Mouse (Mus musculus): ENCODE data around the gene Bbox1. TPM values are rescaled to one million over a fixed set of nuclear protein-coding genes. Genes with fewer than 3 reads are reported as not detected.

Gene Bbox1
- 1.1 and 1.8 TPM in 2 replicates for polyA plus RNA-seq (2015; fragmentation: Nextera tagmentation; extraction: Ambion mirVana)

DNA sequence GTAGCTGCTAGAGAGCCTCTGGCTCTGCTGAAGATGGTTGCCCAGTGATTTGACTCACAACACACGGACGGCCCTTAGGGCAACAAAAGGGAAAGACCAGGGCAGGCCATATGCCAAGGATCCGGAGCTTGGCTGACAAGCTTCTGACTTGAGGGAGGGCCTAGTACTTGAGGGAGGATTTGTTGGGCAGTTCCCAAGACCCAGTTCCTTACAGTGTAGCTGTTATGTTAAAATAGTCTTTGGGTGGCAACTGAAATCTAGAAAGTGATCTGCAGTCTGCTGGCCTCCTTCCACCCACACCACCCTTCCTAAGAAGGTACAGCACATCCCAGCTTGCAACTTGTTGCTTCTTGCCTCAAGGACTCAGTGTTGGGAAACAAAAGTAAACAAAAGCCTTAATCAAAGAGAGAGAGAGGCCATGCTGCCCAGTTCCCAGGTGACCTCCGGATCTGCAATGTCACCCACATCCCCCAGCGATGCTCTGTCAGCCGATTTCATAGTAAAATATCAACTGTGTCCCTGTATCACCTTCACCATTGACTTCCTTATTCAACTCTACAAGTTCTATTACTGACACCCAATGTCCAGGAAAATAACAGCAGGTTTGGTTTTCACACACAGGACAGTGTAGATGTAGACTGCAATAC lies at the start of gene Bbox1:
Bbox1 (minus strand) TSS at position 52 of the 647 bp plus-strand sequence.
- H3K27me3 ChIP-seq (replicated peaks; ENCODE audit: insufficient read depth, low read length), result no peaks in the 10 kb centered on the region
- no peaks in the 10 kb centered on the region for H3K36me3 ChIP-seq (ENCODE audit: insufficient read depth, low read length)
- no peak within 1 kb of the TSS for H3K27ac ChIP-seq (ENCODE audit: low read length)
- H3K9ac ChIP-seq (replicated peaks; ENCODE audit: low read depth), result no peak within 1 kb of the TSS
- WGBS, result 58% methylated on average over 6 of the region's 6 CpGs
- H3K4me2 ChIP-seq (replicated peaks; ENCODE audit: low read depth, low read length), result no peak within 1 kb of the TSS
- DNase-seq (ENCODE audit: low spot score) (peak; percentile 12), ATAC-seq (no peak; the same call in 1 of the 2 replicates)
- H3K4me1 ChIP-seq (ENCODE audit: insufficient read depth, low read depth, low read length), result no peaks in the 10 kb centered on the region
- H3K4me3 ChIP-seq (ENCODE audit: low read depth, low read length), result no peak within 1 kb of the TSS
- TF ChIP-seq CTCF (IDR thresholded peaks at IDR 0.05) (no peak), EP300 (IDR thresholded peaks at IDR 0.05) (no peak)
- no peaks in the 10 kb centered on the region for H3K9me3 ChIP-seq (ENCODE audit: low read length)

DNA sequence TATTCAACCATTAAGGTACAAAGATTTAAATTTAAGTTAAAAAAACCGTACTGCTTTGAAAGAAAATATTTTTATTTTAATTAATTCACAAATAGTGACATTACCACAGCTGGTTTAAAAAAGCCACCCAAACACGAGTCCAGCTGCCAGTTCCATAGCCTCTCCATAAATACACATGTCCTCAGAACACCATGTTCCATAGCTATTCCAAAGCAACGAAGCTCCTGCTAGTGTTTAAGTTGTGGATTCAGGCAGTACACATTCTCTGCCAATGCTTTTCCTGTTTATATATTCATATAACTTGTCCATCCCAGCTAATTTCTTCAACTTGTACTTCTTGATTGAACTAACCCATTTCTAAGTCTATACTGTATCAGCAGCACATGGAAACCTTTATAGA lies 49.5 kb upstream of the Bbox1 start:
- ATAC-seq, result peak; percentile 52; the same call in 1 of the 2 replicates
- H3K4me3 ChIP-seq (ENCODE audit: low read depth, low read length), result no peak overlapping the region
- no peaks in the 10 kb centered on the region for H3K4me1 ChIP-seq (ENCODE audit: insufficient read depth, low read depth, low read length)
- no peaks in the 10 kb centered on the region for H3K9me3 ChIP-seq (ENCODE audit: low read length)
- H3K4me2 ChIP-seq (replicated peaks; ENCODE audit: low read depth, low read length), result no peak overlapping the region
- no peak for TF ChIP-seq CTCF (IDR thresholded peaks at IDR 0.05)
- TF ChIP-seq EP300 (IDR thresholded peaks at IDR 0.05), result peak; percentile 67
- H3K27me3 ChIP-seq (replicated peaks; ENCODE audit: insufficient read depth, low read length), result no peaks in the 10 kb centered on the region
- DNase-seq (ENCODE audit: low spot score), result peak; percentile 59
- H3K27ac ChIP-seq (ENCODE audit: low read length), result peak overlapping the region; percentile 47; the same call in 1 of the 2 replicates
- H3K9ac ChIP-seq (replicated peaks; ENCODE audit: low read depth), result no peak overlapping the region
- H3K36me3 ChIP-seq (ENCODE audit: insufficient read depth, low read length), result no peaks in the 10 kb centered on the region
- 35% methylated on average over 3 of the region's 3 CpGs for WGBS

DNA sequence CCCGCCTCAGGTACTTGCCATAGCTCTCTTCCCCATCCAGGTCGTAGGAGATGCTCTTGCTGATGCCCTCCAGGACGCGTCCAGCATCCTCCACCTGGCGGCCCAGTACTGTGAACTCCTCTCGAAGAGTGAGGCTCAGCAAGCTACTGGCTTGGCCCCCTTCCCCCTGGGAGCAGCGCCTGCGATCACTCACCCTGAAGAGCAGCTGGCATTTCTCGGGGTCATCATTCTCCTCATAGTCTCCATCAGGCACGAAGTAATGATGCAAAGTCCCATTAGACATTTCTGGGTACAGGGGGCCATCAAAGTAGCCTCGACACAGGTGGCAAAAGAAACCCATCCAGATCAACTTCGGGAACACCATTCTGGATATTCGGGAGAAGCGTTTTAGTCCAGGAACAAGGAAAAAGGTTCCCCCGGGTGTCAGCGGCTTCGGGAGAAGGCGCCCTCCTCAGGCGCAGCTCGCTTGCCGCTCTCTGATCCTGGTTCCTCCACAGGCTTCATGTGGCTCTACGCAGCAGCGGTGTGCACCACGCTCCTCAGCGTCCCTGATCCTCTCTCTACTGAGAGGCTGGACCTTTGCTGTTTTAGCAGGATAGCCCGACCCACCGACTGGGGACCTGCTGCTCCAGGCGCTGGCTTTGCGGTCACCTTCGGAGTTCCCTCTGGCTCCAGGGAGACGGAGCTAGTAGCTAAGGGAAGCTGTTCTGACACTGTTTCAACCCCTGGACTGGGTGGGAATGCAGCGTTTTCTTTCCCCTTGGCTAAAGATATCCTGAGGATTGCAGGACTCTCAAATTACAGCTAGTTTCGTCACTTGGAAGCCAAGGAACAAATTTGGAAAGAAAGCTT lies 48.3 kb upstream of the Bbox1 start, which contains the start of gene Fibin:
Fibin (minus strand) TSS at position 752 of the 852 bp plus-strand sequence.
- Histone ChIP-seq H3K36me3 (ENCODE audit: insufficient read depth, low read length) (no peaks in the 10 kb centered on the region), H3K4me3 (ENCODE audit: low read depth, low read length) (peak within 1 kb of the TSS; percentile 50), H3K9me3 (ENCODE audit: low read length) (no peaks in the 10 kb centered on the region), H3K27ac (ENCODE audit: low read length) (peak within 1 kb of the TSS; percentile 87), H3K4me1 (ENCODE audit: insufficient read depth, low read depth, low read length) (no peaks in the 10 kb centered on the region), H3K9ac (replicated peaks; ENCODE audit: low read depth) (peak within 1 kb of the TSS; percentile 36), H3K27me3 (replicated peaks; ENCODE audit: insufficient read depth, low read length) (no peaks in the 10 kb centered on the region), H3K4me2 (replicated peaks; ENCODE audit: low read depth, low read length) (peak within 1 kb of the TSS; percentile 47)
- ATAC-seq (peak; percentile 78), DNase-seq (ENCODE audit: low spot score) (peak; percentile 72)
- 4% methylated on average over 33 of the region's 33 CpGs for WGBS
- TF ChIP-seq EP300 (IDR thresholded peaks at IDR 0.05), result no peak
- peak; percentile 57 for TF ChIP-seq CTCF (IDR thresholded peaks at IDR 0.05)

DNA sequence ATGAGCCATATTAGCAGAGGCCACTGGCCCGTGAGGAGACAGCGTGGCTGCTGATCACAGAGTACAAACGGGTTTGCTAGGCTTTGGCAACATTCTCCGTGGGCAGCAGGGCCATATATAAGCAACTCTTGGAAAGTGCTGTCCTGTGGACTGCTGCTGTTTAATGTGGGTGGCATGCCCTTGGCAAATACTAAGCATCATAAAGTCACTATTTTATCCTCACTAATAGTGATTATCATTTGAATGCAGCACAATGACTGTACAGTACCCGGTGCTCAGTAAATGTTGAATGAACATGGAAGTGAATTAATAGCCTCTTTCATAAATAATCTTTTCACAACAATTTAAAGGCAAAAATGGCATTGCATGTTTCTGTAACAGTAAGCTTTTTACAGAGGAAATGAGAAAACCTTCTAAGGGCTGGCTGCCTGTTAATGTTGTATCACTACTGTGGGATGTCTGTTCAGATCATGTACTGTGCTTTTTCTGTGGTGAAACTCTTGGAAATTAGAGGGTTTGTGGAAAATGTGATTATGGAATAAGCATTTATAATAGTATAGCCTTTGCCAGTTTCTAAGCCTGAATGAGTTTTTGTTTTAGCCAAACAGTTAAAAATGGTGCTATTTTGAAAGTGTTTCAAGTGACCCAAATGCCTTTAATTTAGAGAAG lies 39.1 kb upstream of the Bbox1 start:
- H3K27ac ChIP-seq (ENCODE audit: low read length), result no peak overlapping the region
- no peak for ATAC-seq

DNA sequence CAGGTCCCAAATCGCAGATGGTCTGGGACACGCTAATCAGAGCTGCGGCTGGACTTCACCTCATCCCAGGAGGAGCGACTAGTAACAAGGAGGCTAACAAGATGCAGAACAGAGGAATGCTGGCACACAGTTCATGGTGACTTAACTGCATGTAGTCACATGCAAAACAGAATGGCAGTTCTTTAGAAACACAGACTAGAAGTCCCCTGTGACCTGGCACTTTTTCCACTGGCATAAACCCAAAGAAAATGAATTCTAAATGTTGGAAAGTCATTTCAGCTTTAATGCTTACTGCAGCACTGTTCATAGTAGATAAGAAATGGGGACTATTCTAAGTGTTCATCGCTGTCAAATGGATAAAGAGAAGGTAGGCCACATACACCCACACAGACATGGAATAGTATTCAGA lies 37.5 kb upstream of the Bbox1 start:
- 61% methylated on average over 5 of the region's 5 CpGs for WGBS
- Histone ChIP-seq H3K27me3 (replicated peaks; ENCODE audit: insufficient read depth, low read length) (no peaks in the 10 kb centered on the region), H3K4me3 (ENCODE audit: low read depth, low read length) (no peak overlapping the region), H3K9ac (replicated peaks; ENCODE audit: low read depth) (no peak overlapping the region), H3K9me3 (ENCODE audit: low read length) (no peaks in the 10 kb centered on the region), H3K4me1 (ENCODE audit: insufficient read depth, low read depth, low read length) (no peaks in the 10 kb centered on the region), H3K27ac (ENCODE audit: low read length) (no peak overlapping the region), H3K4me2 (replicated peaks; ENCODE audit: low read depth, low read length) (no peak overlapping the region), H3K36me3 (ENCODE audit: insufficient read depth, low read length) (no peaks in the 10 kb centered on the region)
- ATAC-seq (no peak), DNase-seq (ENCODE audit: low spot score) (no peak)
- TF ChIP-seq CTCF (IDR thresholded peaks at IDR 0.05) (no peak), EP300 (IDR thresholded peaks at IDR 0.05) (no peak)

More for the DNA sequence above, 39.1 kb upstream of the Bbox1 start:
- H3K4me3 ChIP-seq (ENCODE audit: low read depth, low read length), result no peak overlapping the region
- H3K36me3 ChIP-seq (ENCODE audit: insufficient read depth, low read length), result no peaks in the 10 kb centered on the region
- no peak overlapping the region for H3K9ac ChIP-seq (replicated peaks; ENCODE audit: low read depth)
- H3K4me2 ChIP-seq (replicated peaks; ENCODE audit: low read depth, low read length), result no peak overlapping the region
- H3K9me3 ChIP-seq (ENCODE audit: low read length), result no peaks in the 10 kb centered on the region
- no peak for DNase-seq (ENCODE audit: low spot score)
- WGBS, result 64% methylated on average over 5 of the region's 5 CpGs
- TF ChIP-seq EP300 (IDR thresholded peaks at IDR 0.05) (no peak), CTCF (IDR thresholded peaks at IDR 0.05) (no peak)
- no peaks in the 10 kb centered on the region for H3K4me1 ChIP-seq (ENCODE audit: insufficient read depth, low read depth, low read length)
- H3K27me3 ChIP-seq (replicated peaks; ENCODE audit: insufficient read depth, low read length), result no peaks in the 10 kb centered on the region

DNA sequence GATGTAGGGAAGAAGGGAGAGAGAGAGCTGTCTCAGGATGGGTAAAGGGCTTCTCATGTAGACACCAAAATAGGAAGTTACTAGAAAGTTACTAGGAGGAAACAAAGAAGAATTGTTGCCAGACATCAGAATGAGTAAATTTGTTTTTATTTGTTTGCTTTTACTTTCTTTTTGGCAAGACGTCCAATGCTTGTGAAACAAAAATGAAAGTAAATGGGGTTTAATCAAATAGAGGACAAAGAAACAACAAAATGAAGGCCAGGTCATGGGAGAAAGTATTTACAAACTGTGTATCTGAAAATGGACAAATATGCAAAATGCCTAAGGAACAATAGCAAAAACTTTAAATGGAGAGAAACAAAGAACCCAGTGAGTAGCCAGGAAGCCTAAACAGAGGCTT lies 37.0 kb upstream of the Bbox1 start:
- Histone ChIP-seq H3K36me3 (ENCODE audit: insufficient read depth, low read length) (no peaks in the 10 kb centered on the region), H3K27me3 (replicated peaks; ENCODE audit: insufficient read depth, low read length) (no peaks in the 10 kb centered on the region), H3K4me3 (ENCODE audit: low read depth, low read length) (no peak overlapping the region), H3K4me2 (replicated peaks; ENCODE audit: low read depth, low read length) (no peak overlapping the region), H3K9me3 (ENCODE audit: low read length) (no peaks in the 10 kb centered on the region), H3K4me1 (ENCODE audit: insufficient read depth, low read depth, low read length) (no peaks in the 10 kb centered on the region), H3K9ac (replicated peaks; ENCODE audit: low read depth) (no peak overlapping the region), H3K27ac (ENCODE audit: low read length) (no peak overlapping the region)
- DNase-seq (ENCODE audit: low spot score), result no peak
- no peak for ATAC-seq
- 40% methylated on average over 1 of the region's 1 CpGs for WGBS
- TF ChIP-seq CTCF (IDR thresholded peaks at IDR 0.05) (no peak), EP300 (IDR thresholded peaks at IDR 0.05) (no peak)
